Mouse (Mus musculus): ENCODE results near the gene 9230104L09Rik.

DNA sequence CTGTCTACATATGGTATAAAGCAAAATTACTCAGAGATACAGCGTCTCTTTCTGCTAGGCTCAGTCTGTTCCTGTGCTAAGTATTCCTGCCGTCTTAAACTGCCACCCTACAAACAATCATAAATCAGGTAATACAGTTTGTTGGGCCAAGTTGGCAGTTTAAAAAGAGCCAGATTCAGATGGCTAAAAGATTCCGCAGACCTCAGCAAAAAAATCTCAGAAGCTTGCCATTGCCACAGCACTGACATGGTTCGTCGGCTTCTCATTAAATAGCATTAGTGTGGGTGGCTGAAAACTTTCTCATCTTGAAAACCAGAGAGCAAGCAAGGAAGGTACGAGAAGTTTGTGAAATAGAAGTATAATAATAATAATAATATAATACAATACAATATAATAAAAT is 58.1 kb downstream of the 9230104L09Rik start:
- TF ChIP-seq POLR2A (IDR thresholded peaks at IDR 0.05; ENCODE audit: low read depth, low read length) (no peak), CTCF (IDR thresholded peaks at IDR 0.05; ENCODE audit: extremely low read depth, insufficient read length, insufficient replicate concordance, low read depth, low read length) (no peak)
